Mouse (Mus musculus) liver, embryonic 15.5 days (tissue): ENCODE results near the gene Eif4ebp2. TPM values are rescaled to one million over a fixed set of nuclear protein-coding genes. Genes with fewer than 3 reads are reported as not detected.

Experiments used
- ATAC-seq: fragments of 200-750 bp; cut with Nextera tagmentation; 2 replicates; pipeline ENCODE4 v1.8.0; 2017; ENCODE audit warnings: moderate number of reproducible peaks, mild to moderate bottlenecking, moderate library complexity; ENCODE audit not compliant: insufficient read depth
- H3K27ac ChIP-seq: fragments of 300-500 bp; sonication (generic); replicated peaks from 2 replicates; pipeline ENCODE4 v1.5.1; 2015; ENCODE audit warnings: mild to moderate bottlenecking, inconsistent platforms
- H3K27me3 ChIP-seq: fragments of 300-500 bp; sonication (generic); 2 replicates; pipeline ENCODE4 v1.6.1; 2015; ENCODE audit warnings: mild to moderate bottlenecking, inconsistent platforms
- H3K36me3 ChIP-seq: fragments of 300-500 bp; sonication (generic); replicated peaks from 2 replicates; pipeline ENCODE4 v1.6.1; 2015; ENCODE audit warnings: moderate library complexity, mild to moderate bottlenecking, inconsistent platforms
- H3K4me1 ChIP-seq: fragments of 300-500 bp; sonication (generic); replicated peaks from 2 replicates; pipeline ENCODE4 v1.6.1; 2015; ENCODE audit warnings: inconsistent platforms
- H3K4me2 ChIP-seq: fragments of 300-500 bp; sonication (generic); 2 replicates; pipeline ENCODE4 v1.6.1; 2015; ENCODE audit warnings: moderate library complexity, mild to moderate bottlenecking, inconsistent platforms
- H3K4me3 ChIP-seq: fragments of 300-500 bp; sonication (generic); replicated peaks from 2 replicates; pipeline ENCODE4 v1.5.1; 2015; ENCODE audit warnings: mild to moderate bottlenecking, inconsistent platforms
- H3K9ac ChIP-seq: fragments of 300-500 bp; sonication (generic); 2 replicates; pipeline ENCODE4 v1.6.1; 2015; ENCODE audit warnings: moderate library complexity, mild to moderate bottlenecking, inconsistent platforms
- H3K9me3 ChIP-seq: fragments of 300-500 bp; sonication (generic); replicated peaks from 2 replicates; pipeline ENCODE4 v1.6.1; 2016; ENCODE audit warnings: inconsistent platforms
- WGBS: fragments of 180-500 bp; shearing (Covaris S2); methylation state at CpG from one replicate; pipeline ENCODE4 v1.1.7; 2015; ENCODE audit warnings: mixed read lengths; ENCODE audit not compliant: insufficient replicate concordance; 5-methylcytosine and 5-hydroxymethylcytosine counted together
- polyA plus RNA-seq: library from polyadenylated mRNA; unstranded; fragments of >200 nt; fragmentation: Nextera tagmentation; extraction: Ambion mirVana; gene quantifications from 2 replicates; pipeline ENCODE4 v1.2.1, GENCODE M21; 2015

The Eif4ebp2 gene
- polyA plus RNA-seq, 1 experiment from 2014 or later, result 44.1 TPM

DNA sequence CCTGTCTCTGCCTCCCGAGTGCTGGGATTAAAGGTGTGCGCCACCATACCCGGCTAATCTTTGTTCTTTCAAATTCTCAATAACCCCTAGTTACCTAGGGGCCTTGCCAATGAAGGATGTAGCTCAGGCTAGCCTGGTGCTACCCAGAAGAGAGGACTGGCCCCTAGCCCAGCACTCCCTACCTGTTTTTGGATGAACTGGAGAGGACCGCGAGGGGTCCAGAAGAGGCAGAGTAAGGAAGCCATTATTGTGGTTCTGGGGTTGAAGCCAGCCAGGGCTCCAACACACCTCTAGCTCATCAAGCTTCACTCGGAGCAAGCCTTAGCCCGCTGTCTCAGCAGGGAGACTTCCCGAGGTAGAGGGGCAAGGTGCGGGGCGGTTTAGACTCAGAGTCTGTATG, 34.8 kb downstream of the Eif4ebp2 start, which contains the start of gene Nodal:
Nodal (plus strand) TSS at position 301 of the 400 bp plus-strand sequence.
- Histone ChIP-seq H3K9ac (no peak within 1 kb of the TSS), H3K27me3 (peaks cover 57% of the 10 kb centered on the region), H3K4me1 (peaks cover 53% of the 10 kb centered on the region), H3K36me3 (no peaks in the 10 kb centered on the region), H3K9me3 (no peaks in the 10 kb centered on the region), H3K4me2 (peak within 1 kb of the TSS; percentile 72), H3K4me3 (peak within 1 kb of the TSS; percentile 52), H3K27ac (no peak within 1 kb of the TSS)
- no peak for ATAC-seq
- WGBS, result 32% methylated on average over 10 of the region's 10 CpGs

DNA sequence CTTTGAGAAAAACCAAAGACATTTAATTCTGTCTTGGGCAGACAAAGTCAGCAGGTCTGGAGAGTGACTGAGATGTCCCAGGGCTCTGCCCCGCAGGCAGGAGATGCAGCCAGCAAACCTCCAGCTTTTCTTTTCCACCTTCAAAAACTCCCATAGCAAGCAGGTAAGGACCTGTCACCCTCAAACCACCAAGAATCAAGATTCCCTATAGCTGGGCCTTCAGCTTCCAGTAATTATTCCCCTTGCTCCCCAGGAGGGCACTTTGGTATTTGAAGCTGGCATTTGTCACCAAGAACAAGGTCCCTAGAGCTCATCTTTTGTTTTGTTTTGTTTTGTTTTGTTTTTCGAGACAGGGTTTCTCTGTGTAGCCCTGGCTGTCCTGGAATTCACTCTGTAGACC, 35.4 kb downstream of the Eif4ebp2 start:
- no peak for ATAC-seq
- no peak overlapping the region for H3K9ac ChIP-seq
- H3K27ac ChIP-seq, result no peak overlapping the region
- peaks cover 57% of the 10 kb centered on the region for H3K4me1 ChIP-seq
- no peak overlapping the region for H3K4me3 ChIP-seq
- peaks cover 57% of the 10 kb centered on the region for H3K27me3 ChIP-seq
- no peaks in the 10 kb centered on the region for H3K9me3 ChIP-seq
- no peaks in the 10 kb centered on the region for H3K36me3 ChIP-seq
- H3K4me2 ChIP-seq, result no peak overlapping the region
- WGBS, result 44% methylated on average over 2 of the region's 2 CpGs

DNA sequence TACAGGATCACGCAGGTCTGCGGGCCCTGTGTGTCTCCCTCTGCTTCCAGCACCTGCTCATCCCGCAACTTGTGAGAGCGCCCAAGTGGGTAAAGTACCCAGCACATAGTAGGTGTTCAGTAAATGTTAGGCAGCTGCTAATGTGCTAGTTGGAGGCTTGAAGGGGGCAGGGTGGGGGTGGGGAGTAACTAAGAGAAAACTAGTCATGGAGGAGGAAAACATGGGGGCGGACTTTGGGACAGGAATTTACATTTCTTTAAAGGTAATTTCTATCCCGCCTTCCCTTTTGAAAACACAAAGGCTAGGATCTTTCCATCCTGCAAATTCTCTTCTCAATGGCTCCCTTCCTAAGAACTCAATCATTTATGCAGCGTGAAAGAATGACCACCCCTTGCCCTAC, 35.9 kb downstream of the Eif4ebp2 start:
- 63% methylated on average over 7 of the region's 7 CpGs for WGBS

DNA sequence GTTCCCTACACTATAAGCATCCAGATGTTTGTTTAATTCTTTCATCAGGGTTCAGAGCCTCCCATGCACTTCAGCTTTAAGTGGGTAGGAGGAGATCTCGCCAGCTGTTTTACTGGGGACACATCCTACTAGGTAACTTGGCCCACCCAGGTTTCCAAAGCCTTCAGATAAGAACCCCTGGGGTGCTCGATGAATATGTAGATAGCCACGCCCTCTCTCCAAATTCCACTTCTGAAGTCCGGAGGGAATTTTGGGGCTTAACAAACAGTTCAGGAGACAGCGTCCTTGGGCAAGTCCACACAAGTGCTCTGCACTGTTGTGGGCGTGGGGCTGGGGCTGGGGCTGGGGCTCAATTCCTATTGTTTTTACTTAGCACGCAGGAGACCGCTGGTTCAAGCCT, 36.6 kb downstream of the Eif4ebp2 start:
- no peak for ATAC-seq
- Histone ChIP-seq H3K9me3 (no peaks in the 10 kb centered on the region), H3K27me3 (peaks cover 52% of the 10 kb centered on the region), H3K27ac (no peak overlapping the region), H3K9ac (no peak overlapping the region), H3K4me1 (peaks cover 66% of the 10 kb centered on the region), H3K4me2 (no peak overlapping the region), H3K4me3 (no peak overlapping the region), H3K36me3 (no peaks in the 10 kb centered on the region)
- WGBS, result 30% methylated on average over 8 of the region's 8 CpGs

More for the DNA sequence above, 35.9 kb downstream of the Eif4ebp2 start:
- no peak overlapping the region for H3K4me3 ChIP-seq
- H3K27me3 ChIP-seq, result peaks cover 57% of the 10 kb centered on the region
- H3K4me2 ChIP-seq, result no peak overlapping the region
- H3K4me1 ChIP-seq, result peaks cover 60% of the 10 kb centered on the region
- H3K27ac ChIP-seq, result no peak overlapping the region
- H3K36me3 ChIP-seq, result no peaks in the 10 kb centered on the region
- H3K9me3 ChIP-seq, result no peaks in the 10 kb centered on the region
- H3K9ac ChIP-seq, result no peak overlapping the region
- no peak for ATAC-seq

DNA sequence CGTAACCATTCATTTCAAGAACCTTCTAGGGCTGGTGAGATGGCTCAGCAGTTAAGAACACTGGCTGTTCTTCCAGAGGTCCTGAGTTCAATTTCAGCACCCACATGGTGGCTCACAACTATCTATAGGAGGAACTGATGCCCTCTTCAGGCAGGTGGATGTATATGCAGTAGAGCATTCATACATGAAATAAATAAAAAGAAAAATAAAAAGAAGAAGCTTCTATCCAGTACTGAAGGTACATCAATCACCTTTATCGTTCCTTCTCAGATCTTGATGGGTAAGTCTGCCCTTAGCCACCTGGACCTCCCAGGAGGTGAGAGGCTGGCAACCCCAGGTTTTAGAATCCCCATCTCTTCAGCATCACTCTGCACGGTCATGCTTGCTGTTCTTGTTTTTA, 37.2 kb downstream of the Eif4ebp2 start:
- Histone ChIP-seq H3K36me3 (no peaks in the 10 kb centered on the region), H3K4me1 (peaks cover 70% of the 10 kb centered on the region)

DNA sequence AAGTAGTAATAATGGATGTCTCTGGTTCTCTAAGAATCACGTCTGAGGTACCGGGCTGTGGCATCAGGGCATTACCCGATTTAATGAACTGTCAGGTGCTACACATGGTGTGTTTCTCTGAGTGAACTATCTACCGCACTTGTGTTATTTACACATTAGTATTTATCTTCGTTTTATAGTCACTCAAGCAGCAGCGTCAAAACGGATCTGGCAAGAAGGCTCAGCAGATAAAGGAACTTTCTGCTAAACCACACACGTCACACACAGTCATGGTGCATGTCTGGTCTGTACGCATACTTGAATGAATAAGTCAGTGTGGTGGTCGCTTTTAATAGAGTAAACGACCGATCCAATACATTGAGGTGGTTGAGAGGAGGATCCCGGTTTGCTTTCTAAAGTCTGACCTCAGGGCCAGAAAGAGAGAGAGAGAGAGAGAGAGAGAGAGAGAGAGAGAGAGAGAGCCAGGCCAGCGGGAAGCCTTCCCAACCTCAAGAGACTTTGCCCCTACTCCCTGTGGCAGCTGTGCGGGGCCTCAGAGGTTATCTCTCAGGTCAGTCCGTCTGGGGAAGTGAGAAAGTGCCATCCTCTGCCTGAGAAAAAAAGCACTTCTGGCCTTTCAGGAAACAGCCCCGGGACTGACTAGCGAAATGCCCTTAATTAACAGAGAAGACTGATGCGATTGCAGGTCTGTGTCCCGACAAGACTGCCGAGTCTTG, 39.4 kb downstream of the Eif4ebp2 start:
- Histone ChIP-seq H3K27ac (peak overlapping the region; percentile 92), H3K9ac (peak overlapping the region; percentile 26; the same call in 1 of the 2 replicates), H3K4me2 (peak overlapping the region; percentile 61), H3K4me3 (peak overlapping the region; percentile 23), H3K4me1 (peaks cover 66% of the 10 kb centered on the region), H3K36me3 (no peaks in the 10 kb centered on the region), H3K9me3 (no peaks in the 10 kb centered on the region), H3K27me3 (peaks cover 24% of the 10 kb centered on the region)
- WGBS, result 4% methylated on average over 21 of the region's 21 CpGs
- ATAC-seq, result peak; percentile 91

More for the DNA sequence above, 37.2 kb downstream of the Eif4ebp2 start:
- no peaks in the 10 kb centered on the region for H3K9me3 ChIP-seq
- no peak overlapping the region for H3K4me3 ChIP-seq
- no peak for ATAC-seq
- no peak overlapping the region for H3K9ac ChIP-seq
- 66% methylated on average over 3 of the region's 3 CpGs for WGBS
- no peak overlapping the region for H3K4me2 ChIP-seq
- H3K27me3 ChIP-seq, result peaks cover 46% of the 10 kb centered on the region
- H3K27ac ChIP-seq, result no peak overlapping the region

DNA sequence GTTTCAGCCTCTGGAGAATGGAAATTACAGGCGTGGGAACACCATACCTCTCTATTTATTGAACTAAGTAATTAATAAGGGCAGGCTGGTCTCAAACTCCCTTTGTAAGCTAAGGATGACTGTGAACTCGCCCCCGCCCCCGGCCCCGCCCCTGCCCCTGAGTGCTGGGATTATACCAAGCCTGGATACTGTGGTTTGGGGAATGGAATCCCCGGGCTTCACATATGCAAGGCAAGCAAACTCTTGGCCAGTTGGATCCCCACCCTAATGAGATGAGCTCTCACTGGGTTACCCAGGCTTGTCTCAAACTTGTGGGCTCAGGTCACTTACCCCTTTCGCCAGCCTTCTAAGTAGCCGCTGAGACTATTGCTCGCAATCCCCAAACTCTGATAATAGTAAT, 42.3 kb downstream of the Eif4ebp2 start:
- H3K9me3 ChIP-seq, result no peaks in the 10 kb centered on the region
- no peak overlapping the region for H3K4me3 ChIP-seq
- no peak overlapping the region for H3K9ac ChIP-seq
- no peaks in the 10 kb centered on the region for H3K36me3 ChIP-seq
- no peak overlapping the region for H3K4me2 ChIP-seq
- WGBS, result 48% methylated on average over 9 of the region's 9 CpGs
- H3K27me3 ChIP-seq, result peaks cover 14% of the 10 kb centered on the region
- no peak overlapping the region; the same call in 1 of the 2 replicates for H3K27ac ChIP-seq
- H3K4me1 ChIP-seq, result peaks cover 55% of the 10 kb centered on the region
- ATAC-seq, result no peak

DNA sequence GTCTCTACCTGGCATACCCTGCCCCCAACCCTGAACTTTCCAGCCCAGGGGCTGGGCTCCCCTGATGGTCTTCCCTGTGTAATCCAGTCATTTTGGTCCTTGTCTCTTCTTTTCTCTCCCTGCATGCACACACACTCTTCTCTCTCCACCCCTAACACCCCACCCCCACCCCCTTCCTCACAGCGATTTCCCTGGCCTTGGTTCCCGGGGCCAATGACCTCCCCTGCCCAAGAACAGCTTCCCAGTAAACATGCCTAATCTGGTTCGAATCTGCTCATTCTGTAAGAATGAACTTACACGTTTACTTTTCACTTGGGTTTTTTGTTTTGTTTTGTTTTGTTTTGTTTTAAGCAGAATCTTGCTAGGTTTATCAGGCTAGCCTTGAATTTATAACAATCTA, 42.7 kb downstream of the Eif4ebp2 start:
- H3K4me3 ChIP-seq, result no peak overlapping the region
- H3K9me3 ChIP-seq, result no peaks in the 10 kb centered on the region
- peaks cover 51% of the 10 kb centered on the region for H3K4me1 ChIP-seq
- no peak overlapping the region for H3K9ac ChIP-seq
- H3K4me2 ChIP-seq, result no peak overlapping the region
- H3K36me3 ChIP-seq, result no peaks in the 10 kb centered on the region
- no peak for ATAC-seq
- WGBS, result 39% methylated on average over 4 of the region's 4 CpGs
- peak overlapping the region; percentile 45; the same call in 1 of the 2 replicates for H3K27ac ChIP-seq
- peaks cover 14% of the 10 kb centered on the region for H3K27me3 ChIP-seq

DNA sequence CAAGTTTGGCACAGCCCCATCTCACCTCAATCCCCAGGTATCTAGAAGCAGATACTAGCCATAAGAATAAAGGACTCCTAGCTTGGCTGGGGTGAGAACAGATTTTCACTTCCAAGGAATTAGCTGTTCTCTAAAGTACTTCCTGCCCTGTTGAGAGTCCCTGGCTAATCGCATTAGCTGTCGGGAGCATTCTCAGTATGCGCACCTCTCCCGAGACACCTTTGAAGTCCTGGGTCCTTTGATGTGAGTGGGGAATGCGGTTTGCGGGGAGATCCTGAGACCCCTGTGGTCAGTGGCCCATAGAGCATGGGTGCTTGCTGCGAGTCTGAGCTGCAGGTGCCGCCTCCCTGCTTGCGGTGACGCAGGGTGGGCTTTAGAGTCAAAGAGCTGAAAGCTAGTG, 46.5 kb downstream of the Eif4ebp2 start:
- H3K27ac ChIP-seq, result no peak overlapping the region
- H3K4me3 ChIP-seq, result no peak overlapping the region
- 24% methylated on average over 10 of the region's 10 CpGs for WGBS
- no peak for ATAC-seq
- peaks cover 14% of the 10 kb centered on the region for H3K27me3 ChIP-seq
- H3K4me1 ChIP-seq, result peaks cover 16% of the 10 kb centered on the region
- H3K36me3 ChIP-seq, result no peaks in the 10 kb centered on the region
- no peak overlapping the region for H3K9ac ChIP-seq
- no peak overlapping the region for H3K4me2 ChIP-seq
- no peaks in the 10 kb centered on the region for H3K9me3 ChIP-seq

DNA sequence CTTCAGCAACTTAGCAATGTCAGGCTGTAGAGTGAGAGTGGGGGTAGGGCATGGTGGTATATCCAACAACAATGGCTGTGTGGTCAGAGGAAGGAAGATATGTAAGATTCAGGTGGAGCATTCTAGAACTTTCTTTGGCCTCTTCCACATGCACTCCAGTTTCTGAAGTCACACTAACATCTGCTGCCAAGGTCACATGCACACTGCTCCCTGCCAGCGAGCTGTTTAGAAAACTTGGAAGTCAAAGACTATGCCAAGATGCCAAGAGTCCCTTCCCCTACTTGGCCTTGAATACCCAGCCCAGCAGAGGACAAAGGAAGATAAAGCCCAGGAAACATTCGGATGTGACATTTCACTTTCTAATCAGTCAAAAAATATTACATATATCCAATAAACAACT, 49.5 kb downstream of the Eif4ebp2 start:
- H3K27me3 ChIP-seq, result peaks cover 14% of the 10 kb centered on the region
- H3K36me3 ChIP-seq, result no peaks in the 10 kb centered on the region
- no peak overlapping the region for H3K4me2 ChIP-seq
- H3K9me3 ChIP-seq, result no peaks in the 10 kb centered on the region
- ATAC-seq, result no peak
- H3K27ac ChIP-seq, result no peak overlapping the region
- H3K4me3 ChIP-seq, result no peak overlapping the region
- 65% methylated on average over 2 of the region's 2 CpGs for WGBS
- H3K4me1 ChIP-seq, result 0 out of 2 replicates have a peak, but pooled peaks cover 6% of the 10 kb centered on the region
- H3K9ac ChIP-seq, result no peak overlapping the region

DNA sequence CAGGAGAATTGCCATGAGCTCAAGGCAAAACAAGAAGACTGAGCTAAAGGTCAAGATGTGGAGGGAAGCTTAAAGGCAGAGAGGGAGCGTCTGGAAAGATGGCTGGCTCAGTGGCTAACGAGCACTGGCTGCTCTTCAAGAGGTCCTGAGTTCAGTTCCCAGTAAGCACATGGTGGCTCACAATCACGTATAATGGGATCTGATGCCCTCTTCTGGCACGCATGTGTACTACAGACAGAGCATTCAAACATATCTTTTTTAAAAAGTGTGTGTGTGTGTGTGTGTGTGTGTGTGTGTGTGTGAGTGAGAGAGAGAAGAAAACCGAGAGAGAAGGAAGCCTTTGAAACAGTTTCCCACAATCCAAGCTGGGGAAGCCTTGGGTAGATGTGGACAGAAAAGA, 50.0 kb downstream of the Eif4ebp2 start:
- H3K27me3 ChIP-seq, result peaks cover 14% of the 10 kb centered on the region
- no peak overlapping the region for H3K4me2 ChIP-seq
- WGBS, result 43% methylated on average over 5 of the region's 5 CpGs
- no peak overlapping the region for H3K9ac ChIP-seq
- no peaks in the 10 kb centered on the region for H3K9me3 ChIP-seq
- H3K4me3 ChIP-seq, result no peak overlapping the region
- H3K27ac ChIP-seq, result no peak overlapping the region
- no peak for ATAC-seq
- no peaks in the 10 kb centered on the region for H3K36me3 ChIP-seq
- 0 out of 2 replicates have a peak, but pooled peaks cover 6% of the 10 kb centered on the region for H3K4me1 ChIP-seq
